Mouse (Mus musculus): ENCODE measurements around the gene Zdhhc3.

The Zdhhc3 gene

DNA sequence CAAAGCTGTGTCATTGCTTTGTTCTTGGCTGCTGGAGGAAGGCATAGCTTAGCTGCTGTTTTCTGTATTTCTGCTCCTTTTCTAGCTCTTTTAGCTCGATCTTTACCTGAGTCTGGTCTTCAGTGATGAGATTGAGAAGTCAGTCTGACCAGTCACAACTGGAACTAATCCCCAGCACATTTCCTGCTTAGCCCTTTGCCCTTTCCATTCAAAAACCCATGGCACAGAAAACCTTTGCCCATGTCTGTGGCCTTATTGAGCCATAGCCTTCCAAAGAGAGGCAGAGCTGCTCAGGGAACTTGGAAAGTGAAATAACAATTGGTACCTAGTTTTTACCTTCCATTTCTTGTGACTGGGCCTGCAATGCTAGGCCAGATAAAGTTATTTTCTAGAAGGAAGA is 2.6 kb upstream of the Zdhhc3 start:
- no peak for DNase-seq (ENCODE audit: extremely low read depth, low read depth)

DNA sequence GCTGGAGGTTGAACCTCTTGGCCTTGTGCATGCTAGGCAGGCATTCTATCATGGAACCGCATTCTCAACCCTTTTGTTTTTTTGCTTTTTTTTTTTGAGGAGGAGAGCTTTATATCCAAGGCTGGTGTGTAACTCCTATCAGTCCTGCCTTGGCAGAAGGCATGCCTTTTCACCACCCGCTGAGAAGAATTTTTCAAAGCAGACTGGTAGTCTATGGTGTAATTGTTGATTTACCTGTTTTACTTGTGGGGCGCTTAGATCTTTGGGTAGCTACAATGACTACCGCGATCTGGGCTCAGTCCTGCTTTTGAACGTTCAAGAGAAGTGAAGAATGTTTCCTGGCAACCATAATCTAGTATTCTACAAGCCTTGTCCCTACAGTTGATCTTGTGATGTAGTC is 926 bp upstream of the Zdhhc3 start:
- DNase-seq (ENCODE audit: extremely low read depth, low read depth): no peak

DNA sequence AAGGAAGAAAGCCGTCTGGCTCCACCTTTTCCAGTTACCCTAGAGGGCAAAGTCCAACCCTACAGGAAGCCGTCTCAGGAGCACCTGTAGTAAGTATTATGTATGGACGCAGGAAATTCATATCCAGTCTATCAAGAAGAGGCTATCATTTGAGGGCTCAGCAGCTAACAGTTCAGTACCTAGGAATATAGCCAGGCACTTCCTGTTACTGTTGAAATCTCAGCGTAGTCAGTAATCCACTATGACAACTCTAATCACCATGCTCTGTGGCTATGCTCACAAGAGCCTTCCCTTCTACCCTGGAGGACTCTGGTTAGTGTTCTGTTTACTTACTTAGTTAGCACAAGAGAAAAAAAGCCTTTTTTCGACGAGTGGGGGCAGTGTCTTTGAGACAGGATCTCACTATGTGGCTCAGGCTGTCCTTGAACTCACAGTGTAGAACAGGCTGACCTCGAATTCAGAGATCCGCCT is 1.2 kb downstream of the Zdhhc3 start:
- peak; percentile 25 for DNase-seq (ENCODE audit: extremely low read depth, low read depth)

DNA sequence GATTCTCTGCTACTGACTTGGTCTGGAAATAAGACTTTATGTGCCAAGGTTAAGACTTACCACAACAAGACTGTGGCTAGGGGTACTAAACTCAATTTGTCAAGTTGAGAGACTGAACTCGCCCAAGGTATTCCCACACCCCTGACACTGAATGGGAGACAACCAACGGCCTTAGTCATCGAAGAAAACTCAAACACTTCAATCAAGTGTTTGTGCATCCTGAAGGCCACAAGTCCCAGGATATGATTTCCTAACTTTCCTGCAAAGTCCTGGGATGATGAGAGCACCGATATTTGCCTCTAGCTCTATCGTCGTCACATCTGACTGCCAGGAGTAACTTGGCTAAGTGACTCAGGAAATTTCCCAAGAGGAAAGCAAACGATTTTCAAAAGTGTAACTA is 3.8 kb downstream of the Zdhhc3 start:
- DNase-seq (ENCODE audit: extremely low read depth, low read depth): no peak

DNA sequence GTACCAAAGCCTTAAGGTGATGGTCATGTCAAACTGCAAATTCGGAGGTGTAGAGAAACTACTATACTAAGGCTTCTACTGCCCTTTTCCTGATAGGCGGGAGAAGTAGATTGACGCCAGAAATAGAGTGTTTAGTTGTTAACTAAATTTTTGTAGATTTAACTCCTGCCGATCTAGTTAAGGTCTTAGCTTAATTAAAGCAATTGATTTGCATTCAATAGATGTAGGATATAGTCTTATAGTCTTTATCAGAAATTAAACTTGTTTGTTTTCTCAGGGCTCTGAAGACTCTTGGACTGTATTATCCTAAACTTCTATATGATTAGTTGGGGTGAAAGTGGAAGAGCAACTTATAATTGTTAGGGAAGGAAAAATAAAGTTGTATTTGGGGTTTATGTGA is 5.8 kb downstream of the Zdhhc3 start:
- no peak for DNase-seq (ENCODE audit: extremely low read depth, low read depth)

DNA sequence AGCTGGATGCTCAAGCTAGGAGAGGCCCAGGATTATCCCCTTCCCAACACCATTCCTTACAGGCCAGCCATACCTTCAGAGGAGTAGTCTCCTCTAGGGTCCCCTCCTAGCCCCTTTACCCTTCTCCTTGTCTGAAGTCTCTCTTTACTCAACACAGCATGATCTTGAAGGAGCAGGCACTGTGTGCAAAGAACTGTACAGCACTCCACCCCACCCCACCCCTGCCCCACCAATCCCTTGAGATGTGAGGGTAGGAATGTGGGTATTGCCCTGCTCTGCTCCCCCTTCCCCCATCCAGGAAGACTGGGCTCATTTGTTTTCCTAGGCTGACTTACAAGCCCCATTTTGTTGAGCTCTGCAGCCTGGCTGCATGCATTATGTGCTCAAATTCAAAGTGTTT is 8.6 kb downstream of the Zdhhc3 start:
- DNase-seq (ENCODE audit: extremely low read depth, low read depth): no peak

DNA sequence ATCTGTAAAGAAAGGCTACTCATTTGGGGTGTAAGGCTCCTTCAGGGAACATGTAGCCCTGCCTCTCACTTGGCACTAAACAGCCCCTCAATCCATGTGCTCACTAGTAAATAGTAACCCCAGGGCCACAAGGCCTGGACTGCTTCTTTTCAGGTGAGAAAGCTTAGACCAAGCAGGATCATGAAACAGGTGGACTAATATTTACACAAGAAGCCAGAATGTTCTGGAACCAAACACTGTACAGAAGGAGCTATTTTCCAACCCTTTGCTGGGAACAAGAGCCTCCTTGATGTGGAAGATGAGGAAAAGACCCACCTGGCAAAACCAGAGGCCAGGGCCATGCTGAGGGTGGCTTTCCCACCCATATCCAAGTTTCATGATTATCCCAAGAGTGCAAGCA is 9.6 kb downstream of the Zdhhc3 start:
- DNase-seq (ENCODE audit: extremely low read depth, low read depth): no peak

DNA sequence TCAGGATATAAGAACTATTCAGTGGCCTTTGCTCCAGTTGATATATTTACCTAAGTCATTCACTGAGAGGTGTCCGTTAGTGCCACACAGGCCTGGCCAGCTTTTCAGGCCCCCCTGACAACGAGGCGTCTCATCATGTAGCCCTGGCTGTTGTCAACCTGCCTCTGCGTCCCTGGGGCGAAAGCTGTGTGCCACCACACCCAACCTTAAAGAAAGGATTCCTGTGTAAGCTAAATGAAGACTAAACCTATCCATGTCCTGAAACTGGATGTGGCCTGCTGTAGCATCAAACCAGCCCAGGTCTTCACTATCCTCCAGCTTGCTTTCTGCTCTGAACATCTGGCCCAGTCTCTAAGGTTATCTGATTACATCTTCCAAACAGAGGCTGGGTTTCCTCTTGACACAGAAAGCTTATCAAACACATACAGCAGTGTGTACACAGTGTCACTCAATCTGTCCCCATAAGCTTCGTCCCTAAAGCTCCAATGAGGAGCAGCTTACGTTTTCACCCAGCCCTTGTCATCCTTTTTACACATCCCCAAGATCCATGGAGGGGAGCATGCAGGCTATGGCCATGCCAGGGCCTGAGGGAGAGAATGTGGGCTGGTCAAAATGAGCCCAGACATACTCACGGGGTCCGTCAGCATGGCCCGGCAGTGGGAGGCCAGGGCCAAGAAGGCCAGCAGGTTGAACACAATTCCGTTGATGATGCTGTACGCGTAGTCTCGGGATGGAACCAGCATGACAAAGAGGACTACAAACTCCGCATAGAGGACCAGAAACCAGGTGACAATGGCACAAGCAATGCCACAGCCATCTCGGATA is 13.2 kb downstream of the Zdhhc3 start:
- no peak for DNase-seq (ENCODE audit: extremely low read depth, low read depth)

- no peak for DNase-seq (ENCODE audit: extremely low read depth, low read depth)
These were observed 22.2 kb downstream of the Zdhhc3 start for GRCm38 (mm10) chr9:123090844-123091243.

DNA sequence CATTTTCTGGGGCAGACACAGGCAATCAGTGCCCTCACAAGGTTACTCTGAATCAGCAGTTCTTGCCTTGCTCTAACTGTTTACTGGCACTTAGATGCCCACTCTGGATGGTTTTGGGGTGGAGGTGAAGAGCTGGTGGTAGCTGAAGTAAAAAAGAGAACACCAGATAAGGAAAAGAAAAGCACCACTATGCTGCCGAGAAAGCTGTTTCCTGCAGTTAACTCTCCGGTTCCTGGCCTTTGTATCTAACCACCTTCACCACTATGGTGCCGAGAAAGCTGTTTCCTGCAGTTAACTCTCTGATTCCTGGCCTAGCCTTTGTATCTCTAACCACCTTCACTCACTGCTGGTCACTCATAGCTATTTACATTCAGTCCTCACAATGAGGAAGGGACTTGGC is 25.4 kb downstream of the Zdhhc3 start:
- DNase-seq (ENCODE audit: extremely low read depth, low read depth): peak; percentile 52

DNA sequence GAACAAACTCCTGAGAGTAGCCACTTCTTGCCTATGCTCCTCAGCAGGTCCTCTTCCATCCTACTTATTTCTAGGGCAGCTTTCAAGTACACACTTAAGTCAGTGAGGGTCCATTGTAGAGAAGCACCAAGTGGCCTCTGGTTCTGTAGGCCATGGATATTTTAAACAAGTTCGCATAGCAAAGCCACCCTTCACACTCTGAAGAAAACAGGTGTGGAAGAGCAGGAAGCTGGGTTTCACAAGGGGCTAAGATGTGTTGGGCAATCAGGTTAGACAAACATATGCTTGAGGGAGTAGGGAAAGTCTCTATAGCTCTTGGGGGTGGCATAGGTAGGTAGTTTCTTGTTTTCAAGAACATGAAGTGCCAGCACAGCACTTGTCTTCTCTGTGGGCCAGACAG is 27.6 kb downstream of the Zdhhc3 start:
- DNase-seq (ENCODE audit: extremely low read depth, low read depth): no peak

DNA sequence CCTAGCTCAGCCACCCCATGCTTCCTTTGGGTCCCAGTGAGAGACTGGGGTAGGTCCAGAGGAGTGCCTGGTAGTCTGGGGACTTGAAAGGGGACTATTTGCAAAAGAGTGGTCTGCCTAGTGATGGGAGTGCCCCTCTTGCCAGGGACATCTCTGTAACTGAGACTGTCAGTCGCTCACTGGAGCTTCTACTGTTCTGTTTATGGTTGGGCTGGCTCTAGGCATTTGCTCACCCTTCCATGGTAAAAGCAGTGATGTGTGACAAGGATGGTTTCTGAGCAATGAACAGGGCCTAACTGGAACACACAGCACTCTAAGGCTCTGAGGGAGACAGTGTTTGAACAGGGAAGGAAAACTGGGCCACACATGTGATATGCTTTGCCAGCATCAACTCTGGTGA is 32.2 kb downstream of the Zdhhc3 start:
- no peak for DNase-seq (ENCODE audit: extremely low read depth, low read depth)

DNA sequence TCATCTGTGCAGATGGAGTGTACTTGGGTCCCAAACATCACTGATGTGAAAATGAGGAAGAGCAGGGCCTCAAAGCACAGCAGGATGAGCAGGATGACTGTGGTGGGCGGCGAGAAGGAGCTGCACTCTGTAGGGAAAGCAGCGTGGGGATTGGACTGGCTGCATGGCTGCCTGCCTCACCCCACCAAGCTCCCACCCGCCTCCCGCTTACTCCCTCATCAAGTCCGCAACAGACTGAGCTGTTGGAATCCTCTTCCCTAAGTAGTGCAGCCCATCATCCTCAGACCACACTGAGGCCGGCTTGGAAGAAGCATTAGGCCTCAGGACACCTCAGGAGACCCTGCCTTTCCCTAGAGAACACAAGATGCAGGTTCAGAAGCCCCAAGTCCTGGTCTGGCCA is 32.6 kb downstream of the Zdhhc3 start:
- DNase-seq (ENCODE audit: extremely low read depth, low read depth): no peak

- no peak for DNase-seq (ENCODE audit: extremely low read depth, low read depth)
These were observed 33.9 kb downstream of the Zdhhc3 start for GRCm38 (mm10) chr9:123079149-123079548.

GRCm38 (mm10) chr9:123060172-123060571 is 52.8 kb downstream of the Zdhhc3 start:
- no peak for DNase-seq (ENCODE audit: extremely low read depth, low read depth)

DNA sequence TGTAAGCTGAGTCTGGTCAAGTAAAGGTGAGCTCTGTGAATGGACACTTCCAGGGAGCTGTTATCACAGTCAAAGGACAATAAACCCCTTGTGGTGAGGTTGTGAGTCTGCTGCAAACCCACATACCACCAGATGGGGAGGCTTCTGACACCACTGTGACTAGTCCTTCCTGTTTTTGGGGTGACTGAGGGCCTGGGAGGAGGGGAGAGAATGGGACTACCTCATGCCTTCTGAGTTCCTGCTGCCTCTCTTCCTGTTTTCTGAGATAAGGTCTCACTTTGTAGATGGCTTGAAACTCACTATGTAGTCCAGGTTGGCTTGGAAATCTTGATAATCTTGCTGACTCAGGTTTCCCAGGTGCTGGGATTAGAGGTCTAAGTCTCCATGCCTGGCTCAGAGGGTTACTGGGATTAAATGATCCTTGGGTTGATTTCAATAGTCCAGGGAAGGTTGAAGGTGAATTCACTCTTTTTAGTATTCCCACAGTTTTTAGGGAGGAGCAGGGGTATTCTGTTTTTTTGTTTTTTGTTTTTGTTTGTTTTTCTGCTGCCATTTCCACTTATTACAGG is 54.2 kb downstream of the Zdhhc3 start:
- peak; percentile 86 for DNase-seq (ENCODE audit: extremely low read depth, low read depth)

DNA sequence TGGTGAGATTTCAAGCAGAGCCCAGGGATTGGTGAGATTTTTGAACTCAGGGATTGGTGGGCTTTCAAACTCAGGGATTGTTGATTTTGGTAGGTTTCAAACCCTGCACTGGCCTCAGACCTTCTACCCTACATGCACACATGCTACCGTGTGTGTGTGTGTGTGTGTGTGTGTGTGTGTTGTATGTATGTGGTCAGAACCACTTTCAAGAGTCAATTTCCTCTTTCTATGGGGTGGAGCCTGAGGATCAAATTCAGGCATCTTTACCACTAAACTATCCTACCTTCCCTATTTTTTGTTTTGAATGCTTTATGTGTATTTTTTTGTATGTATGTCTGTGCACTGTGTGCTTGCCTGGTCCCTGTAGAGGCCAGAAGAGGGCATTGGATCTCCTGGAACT is 65.3 kb downstream of the Zdhhc3 start:
- DNase-seq (ENCODE audit: extremely low read depth, low read depth): peak; percentile 25

DNA sequence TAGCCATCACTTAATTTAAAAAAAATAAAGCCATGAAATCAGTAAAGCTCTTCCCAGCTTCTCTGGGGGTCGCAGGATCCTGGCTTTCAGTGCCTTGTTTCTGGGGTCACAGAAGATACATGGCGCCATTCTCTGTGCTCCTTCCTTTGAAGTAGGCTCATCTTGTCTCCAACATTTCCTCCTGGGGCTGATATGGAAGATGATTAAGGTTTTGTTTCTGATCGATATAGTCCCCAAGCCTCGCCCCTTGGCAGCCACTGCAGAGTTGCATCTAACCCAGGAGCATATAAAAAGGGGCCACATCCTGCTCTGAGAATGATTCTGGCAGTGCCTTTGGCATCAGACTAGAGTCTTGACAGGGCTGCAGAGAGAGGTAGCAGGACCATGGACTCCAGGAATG is 78.6 kb downstream of the Zdhhc3 start, which contains the start of gene Tgm4:
Gene Tgm4, plus strand, starts transcription at position 301 of the 400 bp plus-strand sequence.
- no peak for DNase-seq (ENCODE audit: extremely low read depth, low read depth)

- no peak for DNase-seq (ENCODE audit: extremely low read depth, low read depth)
These were observed 81.3 kb downstream of the Zdhhc3 start for GRCm38 (mm10) chr9:123031496-123032246.

DNA sequence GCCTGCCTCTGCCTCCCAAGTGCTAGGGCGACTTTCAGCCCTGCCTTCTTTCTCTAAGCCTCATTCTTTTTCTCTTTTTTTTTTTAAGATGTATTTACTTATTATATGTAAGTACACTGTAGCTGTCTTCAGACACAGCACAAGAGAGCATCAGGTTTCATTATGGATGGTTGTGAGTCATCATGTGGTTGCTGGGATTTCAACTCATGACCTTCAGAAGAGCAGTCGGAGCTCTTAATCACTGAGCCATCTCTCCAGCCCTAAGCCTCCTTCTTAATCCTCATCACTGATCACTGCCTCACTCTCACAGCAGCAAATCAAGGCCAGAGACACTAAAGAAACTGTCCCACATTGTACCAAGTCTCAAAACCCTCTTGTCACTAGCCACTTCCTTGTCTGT is 88.8 kb downstream of the Zdhhc3 start:
- no peak for DNase-seq (ENCODE audit: extremely low read depth, low read depth)

GRCm38 (mm10) chr9:123021636-123022379 is 91.2 kb downstream of the Zdhhc3 start:
- DNase-seq (ENCODE audit: extremely low read depth, low read depth): peak; percentile 19
